Mouse (Mus musculus) gastrocnemius, adult 2 months (tissue): ENCODE measurements at regions not wholly inside any gene's neighbourhood (a gene's known extent, or its start where the extent isn't known, plus 50 kb on each side); places are given as distances from the start of the nearest gene placed in this dataset.
"Not testable (repeated sequence)": the region's sequence is repeated elsewhere in the genome, so short reads cannot be mapped to it uniquely, and the experiment has no call there.

Source experiments
- DNase-seq: peaks from one replicate; pipeline ENCODE4 v3.0.0; 2022
- H3K27ac ChIP-seq: fragments of 200-600 bp; 2 replicates; pipeline ENCODE4 v1.8.1; 2022; ENCODE audit warnings: mild to moderate bottlenecking
- H3K4me3 ChIP-seq: fragments of 200-600 bp; 2 replicates; pipeline ENCODE4 v1.8.1; 2022; ENCODE audit warnings: mild to moderate bottlenecking, moderate library complexity
- CTCF ChIP-seq: fragments of 200-600 bp; IDR thresholded peaks from 2 replicates; pipeline ENCODE4 v1.8.1; 2022; ENCODE audit warnings: antibody characterized with exemption, mild to moderate bottlenecking, moderate library complexity
- intact Hi-C: fragments of 180-260 bp; cut with DNase I; formaldehyde crosslinking; loops from one replicate; pipeline ENCODE4 v1.15.1; 2025

GRCm38 (mm10) chr13:97402164-97402761, 161.4 kb downstream of the Enc1 start:
- Histone ChIP-seq H3K4me3 (no peak overlapping the region), H3K27ac (no peak overlapping the region)
- intact Hi-C loops: no loop called here
- no peak for TF ChIP-seq CTCF
- DNase-seq: no peak

GRCm38 (mm10) chr13:97401620-97402019, 160.7 kb downstream of the Enc1 start:
- no peak for TF ChIP-seq CTCF
- Histone ChIP-seq H3K27ac (no peak overlapping the region), H3K4me3 (no peak overlapping the region)
- intact Hi-C loops: no loop called here
- DNase-seq: no peak

GRCm38 (mm10) chr13:97398041-97398440, 157.1 kb downstream of the Enc1 start:
- intact Hi-C loops: no loop called here
- Histone ChIP-seq H3K27ac (no peak overlapping the region), H3K4me3 (no peak overlapping the region)
- no peak for DNase-seq
- no peak for TF ChIP-seq CTCF

GRCm38 (mm10) chr13:97396899-97397640, 156.2 kb downstream of the Enc1 start:
- TF ChIP-seq CTCF: no peak
- DNase-seq: no peak
- no peak overlapping the region for H3K27ac ChIP-seq
- H3K4me3 ChIP-seq: no peak overlapping the region
- intact Hi-C loops: no loop called here

- H3K4me3 ChIP-seq, DNase-seq, H3K27ac ChIP-seq, intact Hi-C loops: not testable (repeated sequence)
Measured at GRCm38 (mm10) chr13:97396286-97396685, 155.4 kb downstream of the Enc1 start.

- intact Hi-C loops: no loop called here
- Histone ChIP-seq H3K27ac (no peak overlapping the region), H3K4me3 (no peak overlapping the region)
- TF ChIP-seq CTCF: no peak
- no peak for DNase-seq
Measured at GRCm38 (mm10) chr13:97394756-97395454, 154.0 kb downstream of the Enc1 start.

- intact Hi-C loops: no loop called here
- DNase-seq: no peak
- no peak overlapping the region for H3K4me3 ChIP-seq
- no peak overlapping the region for H3K27ac ChIP-seq
- no peak for TF ChIP-seq CTCF
Measured at GRCm38 (mm10) chr13:97394071-97394470, 153.2 kb downstream of the Enc1 start.

- Histone ChIP-seq H3K4me3 (no peak overlapping the region), H3K27ac (no peak overlapping the region)
- DNase-seq: no peak
- intact Hi-C loops: no loop called here
- no peak for TF ChIP-seq CTCF
Measured at GRCm38 (mm10) chr13:97393456-97393855, 152.6 kb downstream of the Enc1 start.

- intact Hi-C loops: no loop called here
- DNase-seq: peak; percentile 35
- TF ChIP-seq CTCF: no peak
- peak overlapping the region; percentile 53 for H3K4me3 ChIP-seq
- H3K27ac ChIP-seq: peak overlapping the region; percentile 62
Measured at GRCm38 (mm10) chr13:97390449-97390930, 149.6 kb downstream of the Enc1 start.

GRCm38 (mm10) chr13:97388851-97389479, 148.1 kb downstream of the Enc1 start:
- TF ChIP-seq CTCF: no peak
- no peak overlapping the region for H3K27ac ChIP-seq
- H3K4me3 ChIP-seq: no peak overlapping the region
- no peak for DNase-seq
- intact Hi-C loops: no loop called here

- H3K4me3 ChIP-seq: no peak overlapping the region
- intact Hi-C loops: no loop called here
- H3K27ac ChIP-seq: no peak overlapping the region
- TF ChIP-seq CTCF: no peak
- no peak for DNase-seq
Measured at GRCm38 (mm10) chr13:97386511-97386910, 145.6 kb downstream of the Enc1 start.

- no peak for TF ChIP-seq CTCF
- H3K4me3 ChIP-seq: no peak overlapping the region
- no peak overlapping the region for H3K27ac ChIP-seq
- no peak for DNase-seq
- intact Hi-C loops: no loop called here
Measured at GRCm38 (mm10) chr13:97385531-97385930, 144.6 kb downstream of the Enc1 start.

- H3K4me3 ChIP-seq: no peak overlapping the region
- no peak for TF ChIP-seq CTCF
- intact Hi-C loops: no loop called here
- no peak for DNase-seq
- H3K27ac ChIP-seq: no peak overlapping the region
Measured at GRCm38 (mm10) chr13:97384091-97384777, 143.3 kb downstream of the Enc1 start.
